Mouse (Mus musculus) midbrain, embryonic 15.5 days (tissue): ENCODE measurements around the gene Pip4k2c. TPM values are rescaled to one million over a fixed set of nuclear protein-coding genes. Genes with fewer than 3 reads are reported as not detected.
"Not testable (repeated sequence)": the region's sequence is repeated elsewhere in the genome, so short reads cannot be mapped to it uniquely, and the experiment has no call there.

Experiments used
- ATAC-seq: fragments of 200-750 bp; cut with Nextera tagmentation; replicated peaks from 2 replicates; pipeline ENCODE4 v1.8.0; 2017; ENCODE audit warnings: moderate TSS enrichment
- H3K27ac ChIP-seq: fragments of 300-500 bp; sonication (generic); 2 replicates; pipeline ENCODE4 v1.5.1; 2015; ENCODE audit warnings: mild to moderate bottlenecking, inconsistent platforms
- H3K27me3 ChIP-seq: fragments of 300-500 bp; sonication (generic); replicated peaks from 2 replicates; pipeline ENCODE4 v1.6.1; 2015; ENCODE audit warnings: inconsistent platforms
- H3K36me3 ChIP-seq: fragments of 300-500 bp; sonication (generic); replicated peaks from 2 replicates; pipeline ENCODE4 v1.6.1; 2015; ENCODE audit warnings: inconsistent platforms
- H3K4me1 ChIP-seq: fragments of 300-500 bp; sonication (generic); 2 replicates; pipeline ENCODE4 v1.6.1; 2015; ENCODE audit warnings: inconsistent platforms
- H3K4me2 ChIP-seq: fragments of 300-500 bp; sonication (generic); 2 replicates; pipeline ENCODE4 v1.6.1; 2015; ENCODE audit warnings: inconsistent platforms, mild to moderate bottlenecking, moderate library complexity
- H3K4me3 ChIP-seq: fragments of 300-500 bp; sonication (generic); 2 replicates; pipeline ENCODE4 v1.5.1; 2015; ENCODE audit warnings: mild to moderate bottlenecking, inconsistent platforms
- H3K9ac ChIP-seq: fragments of 300-500 bp; sonication (generic); 2 replicates; pipeline ENCODE4 v1.6.1; 2015; ENCODE audit warnings: mild to moderate bottlenecking, inconsistent platforms
- H3K9me3 ChIP-seq: fragments of 300-500 bp; sonication (generic); 2 replicates; pipeline ENCODE4 v1.6.1; 2016; ENCODE audit warnings: inconsistent platforms
- WGBS: fragments of 180-500 bp; shearing (Covaris S2); methylation state at CpG from one replicate; pipeline ENCODE4 v1.1.7; 2015; ENCODE audit warnings: mixed read lengths; 5-methylcytosine and 5-hydroxymethylcytosine counted together
- polyA plus RNA-seq: library from polyadenylated mRNA; unstranded; fragments of >200 nt; fragmentation: Nextera tagmentation; extraction: Ambion mirVana; gene quantifications from 2 replicates; pipeline ENCODE4 v1.2.1, GENCODE M21; 2015

Pip4k2c gene
- polyA plus RNA-seq, 1 experiment from 2014 or later: 18.7 TPM

DNA sequence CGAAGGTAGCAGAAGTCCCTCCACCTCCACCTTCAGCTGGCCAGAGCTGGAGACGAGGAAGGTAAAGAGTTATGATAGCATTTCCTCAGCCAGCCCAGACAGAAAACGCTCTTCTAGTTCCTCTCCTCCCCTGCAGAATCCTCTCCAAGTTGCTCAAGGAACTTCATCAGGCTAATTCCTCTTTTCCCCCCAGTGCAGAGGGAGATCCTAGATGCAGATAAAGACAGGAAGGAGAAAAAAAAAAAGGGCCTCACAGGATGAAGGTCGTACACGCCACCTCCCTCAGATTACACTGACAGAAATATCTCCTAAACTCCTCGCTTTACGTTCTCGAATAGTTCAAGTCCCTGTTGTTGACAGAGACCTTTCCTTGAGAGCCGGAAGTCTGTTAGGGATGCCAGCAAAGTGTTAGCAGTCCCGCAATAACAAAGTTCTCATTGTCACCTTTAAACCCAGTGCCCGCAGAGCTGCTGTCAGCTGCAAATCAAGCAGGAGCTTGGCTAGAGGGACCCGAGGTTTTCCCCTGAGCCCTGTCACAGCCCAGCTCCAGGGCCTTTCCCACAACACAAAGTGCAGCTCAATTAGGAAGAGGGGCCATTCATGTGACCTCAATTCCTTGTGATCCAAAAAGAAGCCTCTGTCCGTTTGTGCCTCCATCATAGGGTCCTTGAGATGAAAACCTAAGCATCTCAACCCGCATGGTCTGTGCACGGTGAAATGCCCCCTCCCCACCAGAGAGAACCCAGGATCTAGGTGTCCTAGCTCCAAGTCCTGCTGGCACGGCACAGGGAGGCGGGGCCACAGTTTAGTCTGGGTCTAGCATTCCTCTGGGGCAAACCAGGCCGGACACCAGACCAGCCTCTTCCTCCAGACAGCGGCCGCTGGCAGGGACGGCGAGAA, 16.7 kb downstream of the Pip4k2c start:
- Histone ChIP-seq H3K4me3 (peak overlapping the region; percentile 98), H3K27ac (peak overlapping the region; percentile 94), H3K4me1 (peaks cover 26% of the 10 kb centered on the region), H3K27me3 (no peaks in the 10 kb centered on the region), H3K9ac (peak overlapping the region; percentile 99), H3K36me3 (peaks cover 25% of the 10 kb centered on the region), H3K9me3 (no peaks in the 10 kb centered on the region), H3K4me2 (peak overlapping the region; percentile 90)
- 21% methylated on average over 22 of the region's 22 CpGs for WGBS
- ATAC-seq: peak; percentile 47

DNA sequence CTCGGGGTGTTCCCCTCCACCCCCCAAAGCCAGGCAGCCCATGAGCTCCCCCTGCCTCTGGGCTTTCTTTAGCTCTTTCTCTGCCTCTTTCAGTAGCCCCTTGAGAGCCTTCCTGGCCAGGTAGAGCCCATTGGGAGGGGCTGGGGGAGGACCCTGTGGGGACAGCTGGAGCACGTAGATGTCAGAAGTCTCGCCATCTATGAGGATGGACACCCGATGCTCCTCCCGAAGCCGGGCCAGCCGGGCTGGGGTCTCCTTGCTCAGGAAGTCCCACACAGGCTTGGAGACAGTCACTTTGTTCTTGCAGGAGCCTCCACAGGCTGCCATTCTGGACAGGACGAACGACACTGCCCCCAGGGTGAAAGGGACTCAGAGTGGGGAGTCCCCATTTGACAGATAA, 18.4 kb downstream of the Pip4k2c start:
- H3K36me3 ChIP-seq: peaks cover 15% of the 10 kb centered on the region
- no peak for ATAC-seq
- H3K9ac ChIP-seq: no peak overlapping the region
- no peak overlapping the region for H3K27ac ChIP-seq
- no peak overlapping the region for H3K4me2 ChIP-seq
- no peaks in the 10 kb centered on the region for H3K27me3 ChIP-seq
- no peaks in the 10 kb centered on the region for H3K9me3 ChIP-seq
- no peak overlapping the region for H3K4me3 ChIP-seq
- WGBS: 89% methylated on average over 9 of the region's 9 CpGs
- H3K4me1 ChIP-seq: peaks cover 40% of the 10 kb centered on the region

DNA sequence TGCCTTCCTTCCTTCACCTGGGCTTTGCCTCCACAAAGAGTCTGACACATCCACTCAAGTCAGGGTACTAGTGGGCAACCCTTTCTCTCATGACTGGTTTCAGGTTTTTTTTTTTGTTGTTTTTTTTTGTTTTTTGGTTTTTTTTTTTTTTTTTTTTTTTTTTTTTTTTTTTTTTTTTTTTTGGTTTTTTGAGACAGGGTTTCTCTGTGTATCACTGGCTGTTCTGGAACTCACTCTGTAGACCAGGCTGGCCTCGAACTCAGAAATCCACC, 19.4 kb downstream of the Pip4k2c start:
- H3K9ac ChIP-seq, H3K27me3 ChIP-seq, H3K4me2 ChIP-seq, H3K9me3 ChIP-seq, H3K4me3 ChIP-seq, ATAC-seq, H3K27ac ChIP-seq: not testable (repeated sequence)
- peaks cover 15% of the 10 kb centered on the region for H3K36me3 ChIP-seq
- peaks cover 49% of the 10 kb centered on the region for H3K4me1 ChIP-seq
- WGBS: 71% methylated on average over 1 of the region's 1 CpGs

DNA sequence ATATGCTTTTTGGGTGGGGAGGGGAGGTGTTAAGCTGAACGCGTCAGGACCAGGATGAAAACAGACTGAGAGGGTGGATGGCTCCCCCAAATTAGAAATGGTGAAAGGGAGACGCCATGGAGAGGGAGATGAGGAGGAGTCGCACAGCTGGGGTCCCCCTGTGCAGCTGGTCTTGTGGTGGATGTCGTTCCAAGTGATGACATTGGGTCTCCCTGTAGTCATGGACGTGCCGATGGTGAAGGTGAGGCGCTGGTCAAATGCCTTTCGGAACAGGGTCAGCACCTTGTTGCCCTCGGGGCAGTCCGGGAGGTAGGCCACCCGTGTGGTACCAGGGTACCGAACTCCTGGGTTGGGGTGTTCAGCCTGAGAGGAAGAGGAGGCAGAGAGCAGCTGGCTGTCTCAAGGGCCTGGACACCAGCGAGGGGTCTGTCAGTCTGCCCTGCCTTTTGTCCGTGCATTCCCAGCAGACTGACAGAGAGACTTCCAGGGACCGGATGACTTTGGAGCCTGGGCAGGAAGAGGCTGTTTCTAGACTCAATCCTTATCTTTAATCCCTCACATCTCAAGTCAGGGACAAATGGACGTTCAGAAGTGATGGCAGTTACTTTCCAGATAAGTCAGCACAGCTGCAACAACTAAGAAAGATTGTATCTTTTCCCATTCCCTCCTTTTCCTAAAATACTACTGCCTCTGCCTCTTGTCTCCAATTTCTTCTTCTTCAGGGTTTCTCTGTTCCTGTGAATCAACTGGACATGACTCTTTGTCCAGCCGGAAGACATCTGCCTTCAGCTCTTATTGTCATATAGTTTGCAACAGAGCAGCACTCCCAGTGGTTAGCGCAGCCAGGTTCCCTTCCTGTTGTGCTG, 20.0 kb downstream of the Pip4k2c start:
- 75% methylated on average over 19 of the region's 19 CpGs for WGBS
- peaks cover 44% of the 10 kb centered on the region for H3K4me1 ChIP-seq

GRCm38 (mm10) chr10:127190398-127191190, 20.8 kb downstream of the Pip4k2c start:
- no peaks in the 10 kb centered on the region for H3K27me3 ChIP-seq
- WGBS: 35% methylated on average over 14 of the region's 14 CpGs
- H3K9me3 ChIP-seq: no peaks in the 10 kb centered on the region
- peaks cover 38% of the 10 kb centered on the region for H3K4me1 ChIP-seq
- no peak overlapping the region for H3K9ac ChIP-seq
- H3K4me3 ChIP-seq: no peak overlapping the region
- H3K4me2 ChIP-seq: peak overlapping the region; percentile 99; the same call in 1 of the 2 replicates
- H3K36me3 ChIP-seq: peaks cover 15% of the 10 kb centered on the region
- no peak overlapping the region for H3K27ac ChIP-seq
- no peak for ATAC-seq

More for the DNA sequence above, 20.0 kb downstream of the Pip4k2c start:
- Histone ChIP-seq H3K9me3 (no peaks in the 10 kb centered on the region), H3K4me3 (no peak overlapping the region), H3K36me3 (peaks cover 15% of the 10 kb centered on the region), H3K9ac (no peak overlapping the region), H3K4me2 (no peak overlapping the region), H3K27ac (no peak overlapping the region), H3K27me3 (no peaks in the 10 kb centered on the region)
- ATAC-seq: no peak

GRCm38 (mm10) chr10:127189651-127190381, 21.6 kb downstream of the Pip4k2c start, which contains the start of gene Arhgef25:
Gene Arhgef25, minus strand, starts transcription at chr10:127190083.
- H3K4me1 ChIP-seq: peaks cover 34% of the 10 kb centered on the region
- H3K4me3 ChIP-seq: peak within 1 kb of the TSS; percentile 71
- ATAC-seq: 0 out of 2 replicates have a peak, but pooled peaks have one; percentile 5

GRCm38 (mm10) chr10:127189116-127189650, 22.2 kb downstream of the Pip4k2c start:
- peak; percentile 12; the same call in 1 of the 2 replicates for ATAC-seq
- Histone ChIP-seq H3K27ac (peak overlapping the region; percentile 74; the same call in 1 of the 2 replicates), H3K36me3 (peaks cover 15% of the 10 kb centered on the region), H3K9me3 (no peaks in the 10 kb centered on the region), H3K4me1 (peaks cover 30% of the 10 kb centered on the region), H3K27me3 (no peaks in the 10 kb centered on the region), H3K9ac (peak overlapping the region; percentile 79), H3K4me3 (peak overlapping the region; percentile 71), H3K4me2 (peak overlapping the region; percentile 99)
- WGBS: 2% methylated on average over 26 of the region's 26 CpGs

More at GRCm38 (mm10) chr10:127189651-127190381, 21.6 kb downstream of the Pip4k2c start, which contains the start of gene Arhgef25:
- Histone ChIP-seq H3K9ac (peak within 1 kb of the TSS; percentile 79), H3K9me3 (no peaks in the 10 kb centered on the region), H3K4me2 (peak within 1 kb of the TSS; percentile 99), H3K27ac (peak within 1 kb of the TSS; percentile 74; the same call in 1 of the 2 replicates), H3K27me3 (no peaks in the 10 kb centered on the region), H3K36me3 (peaks cover 15% of the 10 kb centered on the region)
- 1% methylated on average over 34 of the region's 35 CpGs for WGBS

GRCm38 (mm10) chr10:127188465-127189115, 22.8 kb downstream of the Pip4k2c start:
- peak; percentile 81 for ATAC-seq
- Histone ChIP-seq H3K9me3 (no peaks in the 10 kb centered on the region), H3K27me3 (no peaks in the 10 kb centered on the region), H3K36me3 (peaks cover 15% of the 10 kb centered on the region), H3K4me3 (peak overlapping the region; percentile 71), H3K27ac (peak overlapping the region; percentile 74), H3K9ac (peak overlapping the region; percentile 79), H3K4me2 (peak overlapping the region; percentile 99), H3K4me1 (peaks cover 35% of the 10 kb centered on the region)
- WGBS: under 1% methylated on average over 37 of the region's 46 CpGs

- Histone ChIP-seq H3K27me3 (peaks cover 3% of the 10 kb centered on the region; the same call in 1 of the 2 replicates), H3K9me3 (no peaks in the 10 kb centered on the region), H3K9ac (peak overlapping the region; percentile 79), H3K4me1 (peaks cover 39% of the 10 kb centered on the region), H3K36me3 (peaks cover 14% of the 10 kb centered on the region), H3K4me2 (peak overlapping the region; percentile 99), H3K4me3 (peak overlapping the region; percentile 71), H3K27ac (peak overlapping the region; percentile 74)
- under 1% methylated on average over 19 of the region's 21 CpGs for WGBS
- ATAC-seq: peak; percentile 31; the same call in 1 of the 2 replicates
Observed at GRCm38 (mm10) chr10:127188079-127188453, 23.3 kb downstream of the Pip4k2c start.

DNA sequence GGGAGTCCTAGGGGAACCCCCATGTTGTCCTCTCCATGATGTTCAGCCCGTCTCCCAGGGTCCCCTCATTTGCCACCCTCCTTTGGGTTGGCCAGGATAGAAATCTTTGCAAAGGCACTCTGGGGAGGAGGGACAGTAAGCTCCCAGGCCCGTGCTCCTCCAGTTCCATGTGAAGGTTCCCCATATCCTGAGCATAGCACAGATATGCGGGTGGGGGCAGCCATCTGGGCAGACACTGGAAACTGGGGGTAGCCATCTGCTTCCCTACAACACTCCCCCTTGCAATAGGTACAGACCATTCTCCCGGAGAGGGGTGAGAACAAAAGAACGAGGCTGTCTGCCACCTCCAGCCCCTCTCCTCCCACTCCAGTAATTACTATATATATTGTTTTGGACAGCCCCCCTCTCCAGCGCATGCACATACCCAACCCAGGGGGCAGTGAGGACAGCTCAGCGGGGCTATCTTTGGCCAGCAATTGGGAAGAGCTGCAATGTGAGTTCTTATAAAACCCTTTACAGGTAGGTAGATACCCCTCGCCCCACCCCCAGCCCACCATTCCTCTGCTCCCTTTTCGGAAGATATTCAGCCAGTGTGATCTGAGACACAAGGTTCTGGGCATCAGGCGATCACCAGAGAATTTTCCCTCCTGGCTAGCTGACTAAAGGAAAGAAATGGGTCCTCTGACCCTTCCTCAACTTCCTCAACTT, 23.9 kb downstream of the Pip4k2c start:
- peak overlapping the region; percentile 79; the same call in 1 of the 2 replicates for H3K9ac ChIP-seq
- H3K27me3 ChIP-seq: peaks cover 5% of the 10 kb centered on the region; the same call in 1 of the 2 replicates
- peak overlapping the region; percentile 71 for H3K4me3 ChIP-seq
- H3K36me3 ChIP-seq: peaks cover 9% of the 10 kb centered on the region
- peak overlapping the region; percentile 99 for H3K4me2 ChIP-seq
- ATAC-seq: no peak
- 35% methylated on average over 10 of the region's 10 CpGs for WGBS
- H3K9me3 ChIP-seq: no peaks in the 10 kb centered on the region
- H3K4me1 ChIP-seq: peaks cover 39% of the 10 kb centered on the region
- no peak overlapping the region for H3K27ac ChIP-seq
